Mouse (Mus musculus): Measurements from ENCODE around the gene Pomt2.

Pomt2 gene

GRCm38 (mm10) chr12:87121918-87122589, 25.7 kb downstream of the Pomt2 start:
- DNase-seq: no peak

- no peak for DNase-seq
Observed at GRCm38 (mm10) chr12:87107357-87107977, 40.3 kb downstream of the Pomt2 start.

- DNase-seq: no peak
Observed at GRCm38 (mm10) chr12:87104796-87105195, 43.0 kb downstream of the Pomt2 start.

- DNase-seq: no peak
Observed at GRCm38 (mm10) chr12:87103471-87103870, 44.3 kb downstream of the Pomt2 start.

GRCm38 (mm10) chr12:87102165-87102631, 45.6 kb downstream of the Pomt2 start, which contains the start of gene Ngb:
Gene Ngb, minus strand, starts transcription at chr12:87102539.
- no peak for DNase-seq

GRCm38 (mm10) chr12:87100331-87100730, 47.4 kb downstream of the Pomt2 start:
- no peak for DNase-seq

GRCm38 (mm10) chr12:87093671-87094070, 54.1 kb downstream of the Pomt2 start:
- no peak for DNase-seq

GRCm38 (mm10) chr12:87093249-87093648, 54.5 kb downstream of the Pomt2 start:
- no peak for DNase-seq

GRCm38 (mm10) chr12:87091916-87092315, 55.9 kb downstream of the Pomt2 start:
- no peak for DNase-seq

GRCm38 (mm10) chr12:87089701-87090100, 58.1 kb downstream of the Pomt2 start:
- no peak for DNase-seq

GRCm38 (mm10) chr12:87089255-87089654, 58.5 kb downstream of the Pomt2 start:
- DNase-seq: no peak

- DNase-seq: peak in 1 of 2 experiments; percentile 9
Observed at GRCm38 (mm10) chr12:87088331-87088730, 59.4 kb downstream of the Pomt2 start.

- no peak for DNase-seq
Observed at GRCm38 (mm10) chr12:87087236-87087635, 60.5 kb downstream of the Pomt2 start.

- DNase-seq: no peak
Observed at GRCm38 (mm10) chr12:87082797-87083196, 65.0 kb downstream of the Pomt2 start.

GRCm38 (mm10) chr12:87076610-87077009, 71.2 kb downstream of the Pomt2 start:
- DNase-seq: no peak

GRCm38 (mm10) chr12:87070520-87070919, 77.2 kb downstream of the Pomt2 start:
- DNase-seq: no peak

GRCm38 (mm10) chr12:87066429-87066828, 81.3 kb downstream of the Pomt2 start:
- no peak for DNase-seq

- DNase-seq: no peak
Observed at GRCm38 (mm10) chr12:87065446-87065845, 82.3 kb downstream of the Pomt2 start.

- no peak for DNase-seq
Observed at GRCm38 (mm10) chr12:87057066-87057465, 90.7 kb downstream of the Pomt2 start.

Data from spleen, adult 18-20 months (tissue).